ENCODE assay signal across 8 mouse cellular contexts in genomic region chr7:97747787-97748497, GRCm38 (mm10). TPM values are rescaled to one million over a fixed set of nuclear protein-coding genes. Genes with fewer than 3 reads are reported as not detected.
DNase-seq lines count a peak whose midpoint lies in the region; ATAC-seq lines count a peak whose summit lies in the region.

No protein-coding gene starts in this region.

- H3K9me3 ChIP-seq in hindbrain, embryonic 14.5 days (ENCODE audit: control insufficient read depth, low read length), result no peaks in the 10 kb centered on the region

- no peaks in the 10 kb centered on the region for H3K36me3 ChIP-seq in hindbrain, embryonic 14.5 days (replicated peaks; ENCODE audit: control insufficient read depth, insufficient read depth)

- 26% methylated on average over 28 of the region's 28 CpGs for WGBS in hindbrain, embryonic 14.5 days

- H3K27ac ChIP-seq in hindbrain, embryonic 14.5 days, result no peak overlapping the region

- H3K4me2 ChIP-seq in hindbrain, embryonic 14.5 days (replicated peaks), result peak overlapping the region; percentile 33; the same call in 1 of the 2 replicates

- H3K4me3 ChIP-seq in hindbrain, embryonic 14.5 days (replicated peaks; ENCODE audit: low read length), result no peak overlapping the region

- no peaks in the 10 kb centered on the region for H3K27me3 ChIP-seq in hindbrain, embryonic 14.5 days (ENCODE audit: control insufficient read depth, insufficient read depth, low read length)

- DNase-seq in Muller cell, postnatal 12 days (ENCODE audit: inconsistent ontology term), result peak; percentile 86
- DNase-seq in cerebellum, postnatal 25 days, result peak; percentile 87 to 92
- peak; percentile 68 to 75 for DNase-seq in frontal cortex, postnatal 25 days (ENCODE audit: low spot score in 2 of 2)
- peak; percentile 85 for DNase-seq in hindbrain, embryonic 14.5 days (ENCODE audit: low spot score)
- DNase-seq in layer of hippocampus, postnatal 25 days (ENCODE audit: extremely low spot score in 1 of 2, low spot score in 1 of 2), result peak; percentile 70 to 89
- peak; percentile 90 for DNase-seq in lung, postnatal 25 days (ENCODE audit: low spot score)
- DNase-seq in retina, embryonic 14.5 days (ENCODE audit: low spot score), result peak; percentile 86
- peak; percentile 93 for DNase-seq in thymus, postnatal 4 days

- no peak overlapping the region for H3K9ac ChIP-seq in hindbrain, embryonic 14.5 days

- ATAC-seq in hindbrain, embryonic 14.5 days (ENCODE audit: low FRiP score), result peak; percentile 77

- H3K4me1 ChIP-seq in hindbrain, embryonic 14.5 days (replicated peaks; ENCODE audit: control insufficient read depth, insufficient read depth, low read length), result no peaks in the 10 kb centered on the region

RNA-seq across cellular contexts. Expression of gene Aqp11, which starts 9.9 kb away (rescaled TPM):
- 21.6 and 22.0 TPM in 2 replicates for polyA plus RNA-seq in hindbrain, embryonic 14.5 days (2014; fragmentation: Nextera tagmentation; extraction: Ambion mirVana)
- 10 to 100 TPM; 39.7 to 43.8 TPM for total RNA-seq in layer of hippocampus, postnatal 25 days (2021)

RNA-seq across cellular contexts. Expression of gene Pak1, which starts 40.4 kb away (rescaled TPM):
- polyA plus RNA-seq in hindbrain, embryonic 14.5 days (2014; fragmentation: Nextera tagmentation; extraction: Ambion mirVana), result 152 and 160 TPM in 2 replicates
- 100 to 1,000 TPM; 213 to 237 TPM for total RNA-seq in layer of hippocampus, postnatal 25 days (2021)

RNA-seq across cellular contexts. Expression of gene Clns1a, which starts 51.5 kb away (rescaled TPM):
- polyA plus RNA-seq in hindbrain, embryonic 14.5 days (2014; fragmentation: Nextera tagmentation; extraction: Ambion mirVana), result 189 and 192 TPM in 2 replicates
- total RNA-seq in layer of hippocampus, postnatal 25 days (2021), result 10 to 100 TPM; 80.3 to 91.2 TPM
